Mouse (Mus musculus): Measurements from ENCODE around the gene Sc5d.

Gene Sc5d

GRCm38 (mm10) chr9:42271456-42271855 is 7.4 kb upstream of the Sc5d start:
- POLR2A ChIA-PET: interaction anchor here in 2 of 4 experiments (0.6 to 2.1 kb wide), 4 partner anchors 8 to 75 kb away, joined by 3 to 9 read pairs (median 4); partner anchors contain the start of gene Sc5d (in 1 of the 2)
- CTCF ChIA-PET: interaction anchor here in 1 of 4 experiments (1.2 kb wide), 1 partner anchor 297 kb away, joined by 3 read pairs; no protein-coding TSS in a partner anchor

DNA sequence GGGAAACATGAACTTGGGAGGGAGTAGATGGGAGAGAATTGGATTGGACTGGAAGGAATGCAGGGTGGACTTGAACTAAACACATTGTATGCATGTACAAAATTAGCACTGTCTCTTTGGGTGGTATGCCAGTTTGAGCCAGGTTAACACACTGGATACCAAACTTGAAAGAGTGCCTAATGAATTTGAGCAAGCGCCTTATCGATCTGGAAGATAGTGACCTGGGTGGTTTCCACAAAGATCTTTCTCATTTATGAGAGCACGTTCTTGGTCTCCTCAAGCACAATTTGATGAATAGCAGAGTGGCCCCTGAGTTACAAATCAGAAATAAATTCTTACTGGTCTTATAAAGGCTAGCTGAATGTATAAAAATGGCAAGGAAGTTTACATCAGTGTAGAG is 6.6 kb upstream of the Sc5d start:
- CTCF ChIA-PET: no interaction called here
- POLR2A ChIA-PET: no interaction called here

- ChIA-PET POLR2A (interaction anchor here in 1 of 4 experiments (0.6 kb wide), 1 partner anchor 442 kb away, joined by 3 read pairs; no protein-coding TSS in a partner anchor), CTCF (no interaction called here)
These were observed 6.0 kb upstream of the Sc5d start for GRCm38 (mm10) chr9:42270081-42270480.

DNA sequence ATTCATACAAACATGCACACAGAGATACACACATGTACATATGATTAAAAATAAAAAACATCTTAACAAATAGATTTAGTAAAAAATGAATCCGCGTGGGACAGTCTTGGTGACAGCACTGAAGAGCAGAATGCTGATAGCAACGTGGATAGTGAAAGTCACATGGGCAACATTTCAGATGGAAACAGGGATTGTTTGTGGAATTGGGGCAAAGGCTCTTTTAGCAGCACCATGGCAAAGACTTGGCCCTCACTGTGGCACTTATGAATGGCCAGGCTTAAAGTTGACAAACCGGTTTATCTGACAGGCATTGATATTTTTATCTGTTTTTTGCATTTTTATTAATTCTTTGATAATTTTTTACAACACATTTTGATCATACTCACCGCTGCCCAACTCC is 4.3 kb upstream of the Sc5d start:
- CTCF ChIA-PET: no interaction called here
- POLR2A ChIA-PET: no interaction called here

DNA sequence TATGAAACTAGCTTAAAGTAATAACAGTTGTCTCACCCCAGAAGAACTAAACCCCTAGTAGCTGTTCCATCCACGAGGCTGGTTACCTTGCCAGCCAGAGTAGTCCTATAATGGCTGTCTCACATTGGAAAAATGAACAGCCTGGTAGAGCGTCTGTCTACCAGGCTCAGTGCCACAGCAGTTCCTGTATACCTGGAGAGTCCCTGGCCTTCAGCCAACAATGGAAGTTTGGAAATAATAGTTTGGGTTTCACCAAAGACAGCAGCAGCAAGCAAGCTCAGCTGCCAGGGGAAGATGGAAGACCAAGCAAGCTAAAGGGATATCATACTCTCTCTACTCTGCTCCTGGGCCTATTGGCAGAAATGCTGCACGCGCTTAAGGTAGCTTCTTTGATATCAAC is 1.3 kb upstream of the Sc5d start:
- ChIA-PET POLR2A (interaction anchor here in 3 of 4 experiments (0.5 to 1.7 kb wide), 10 partner anchors 16 to 1016 kb away, joined by 3 to 10 read pairs (median 4); partner anchors contain the start of gene Sorl1 (in 1 of the 3)), CTCF (interaction anchor here in 1 of 4 experiments (2.0 kb wide), 1 partner anchor 10 kb away, joined by 6 read pairs; no protein-coding TSS in a partner anchor)

- CTCF ChIA-PET: interaction anchor here in 2 of 4 experiments (0.6 to 2.0 kb wide), 9 partner anchors 12 to 681 kb away, joined by 3 to 6 read pairs (median 3); no protein-coding TSS in a partner anchor
- POLR2A ChIA-PET: interaction anchor here in 3 of 4 experiments (0.5 to 1.8 kb wide), 43 partner anchors 9 to 1904 kb away, joined by 3 to 9 read pairs (median 4); partner anchors contain the start of gene Sorl1 (in 2 of the 3)
These were observed 346 bp downstream of the Sc5d start for GRCm38 (mm10) chr9:42263709-42264111.

GRCm38 (mm10) chr9:42260481-42260880 is 3.6 kb downstream of the Sc5d start:
- ChIA-PET CTCF (no interaction called here), POLR2A (interaction anchor here in 1 of 4 experiments (0.6 kb wide), 1 partner anchor 13 kb away, joined by 5 read pairs; no protein-coding TSS in a partner anchor)

DNA sequence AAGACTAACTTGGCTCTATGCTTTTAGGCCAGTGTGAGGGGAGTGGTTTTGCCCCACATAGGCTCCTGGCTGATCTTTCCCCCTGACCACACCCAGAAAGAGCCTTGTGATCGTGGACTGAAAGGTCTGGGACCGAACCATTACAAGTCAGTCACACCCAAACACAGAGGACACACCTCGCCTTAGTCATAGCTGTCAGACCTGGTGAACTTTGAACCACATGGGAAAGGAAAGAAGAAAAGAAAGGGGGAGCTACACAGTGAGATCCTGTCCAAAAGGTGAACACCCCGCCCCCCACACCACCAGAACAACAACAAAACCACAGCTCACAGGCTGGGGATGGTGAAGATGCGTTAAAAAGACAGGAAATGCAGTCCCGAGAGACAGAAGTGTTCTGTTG is 14.9 kb downstream of the Sc5d start:
- CTCF ChIA-PET: interaction anchor here in 2 of 4 experiments (0.5 to 0.7 kb wide), 3 partner anchors 47 to 256 kb away, joined by 3 to 15 read pairs (median 4); no protein-coding TSS in a partner anchor

DNA sequence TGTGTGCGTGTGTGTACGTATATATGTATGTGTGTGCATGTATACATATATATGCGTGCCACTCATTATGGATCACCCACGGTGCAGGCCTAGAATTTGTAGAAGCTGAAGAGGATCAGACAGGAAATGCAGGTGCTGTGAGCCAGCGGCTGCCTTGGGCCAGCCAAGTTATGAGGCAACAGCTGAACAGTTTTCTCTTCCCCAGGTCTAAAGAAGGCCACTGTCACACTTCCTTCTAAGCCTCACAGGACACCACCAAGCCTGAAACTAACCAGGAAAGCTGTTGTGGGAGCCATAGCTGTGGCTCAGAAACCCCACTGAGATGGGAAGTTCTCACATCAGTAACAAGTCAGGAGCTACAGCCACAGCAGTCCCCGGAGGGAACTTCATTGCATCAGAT is 17.4 kb downstream of the Sc5d start:
- POLR2A ChIA-PET: interaction anchor here in 1 of 4 experiments (1.5 kb wide), 1 partner anchor 9 kb away, joined by 4 read pairs; no protein-coding TSS in a partner anchor
- CTCF ChIA-PET: interaction anchor here in 1 of 4 experiments (0.5 kb wide), 1 partner anchor 67 kb away, joined by 3 read pairs; no protein-coding TSS in a partner anchor

More for the DNA sequence above, 14.9 kb downstream of the Sc5d start:
- POLR2A ChIA-PET: interaction anchor here in 2 of 4 experiments (0.6 to 1.4 kb wide), 4 partner anchors 15 to 255 kb away, joined by 3 to 4 read pairs (median 4); partner anchors contain the start of gene Sc5d (in 2 of the 2)

- CTCF ChIA-PET: no interaction called here
- POLR2A ChIA-PET: interaction anchor here in 1 of 4 experiments (1.3 kb wide), 1 partner anchor 248 kb away, joined by 3 read pairs; no protein-coding TSS in a partner anchor
These were observed 19.9 kb downstream of the Sc5d start for GRCm38 (mm10) chr9:42244173-42244572.

GRCm38 (mm10) chr9:42241021-42241420 is 23.0 kb downstream of the Sc5d start:
- CTCF ChIA-PET: interaction anchor here in 3 of 4 experiments (0.5 to 1.3 kb wide), 10 partner anchors 11 to 704 kb away, joined by 3 to 4 read pairs (median 3); partner anchors contain the start of gene Grik4 (in 1 of the 3)

DNA sequence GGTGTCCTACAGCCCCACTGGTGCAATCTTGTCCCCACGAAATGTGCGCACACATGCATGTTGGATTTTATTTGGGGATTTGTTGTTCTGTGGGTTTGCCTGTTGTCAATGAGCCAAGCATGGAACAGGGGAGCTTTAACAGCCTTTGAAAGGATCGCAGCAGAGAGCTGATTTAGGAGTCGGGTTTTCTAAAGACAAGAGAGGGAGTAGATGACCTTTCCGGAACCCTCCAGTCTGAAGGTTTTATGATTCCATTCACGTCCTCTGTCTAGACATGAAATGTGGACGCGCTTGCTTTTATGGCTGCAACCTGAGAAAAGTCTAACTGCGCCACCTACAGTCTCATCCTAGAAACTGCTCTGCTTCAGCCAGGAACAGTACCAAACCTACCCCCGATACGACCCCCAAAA is 23.5 kb downstream of the Sc5d start:
- CTCF ChIA-PET: interaction anchor here (0.6 to 1.3 kb wide), 17 partner anchors 10 to 709 kb away, joined by 3 to 4 read pairs (median 3); partner anchors contain the start of gene Grik4 (in 1 of the 4)
- POLR2A ChIA-PET: interaction anchor here in 2 of 4 experiments (1.0 to 1.7 kb wide), 2 partner anchors 11 to 238 kb away, joined by 3 to 5 read pairs; no protein-coding TSS in a partner anchor

More at GRCm38 (mm10) chr9:42241021-42241420, 23.0 kb downstream of the Sc5d start:
- POLR2A ChIA-PET: interaction anchor here in 1 of 4 experiments (1.0 kb wide), 1 partner anchor 11 kb away, joined by 3 read pairs; no protein-coding TSS in a partner anchor

GRCm38 (mm10) chr9:42238827-42239226 is 25.2 kb downstream of the Sc5d start:
- ChIA-PET POLR2A (no interaction called here), CTCF (no interaction called here)

DNA sequence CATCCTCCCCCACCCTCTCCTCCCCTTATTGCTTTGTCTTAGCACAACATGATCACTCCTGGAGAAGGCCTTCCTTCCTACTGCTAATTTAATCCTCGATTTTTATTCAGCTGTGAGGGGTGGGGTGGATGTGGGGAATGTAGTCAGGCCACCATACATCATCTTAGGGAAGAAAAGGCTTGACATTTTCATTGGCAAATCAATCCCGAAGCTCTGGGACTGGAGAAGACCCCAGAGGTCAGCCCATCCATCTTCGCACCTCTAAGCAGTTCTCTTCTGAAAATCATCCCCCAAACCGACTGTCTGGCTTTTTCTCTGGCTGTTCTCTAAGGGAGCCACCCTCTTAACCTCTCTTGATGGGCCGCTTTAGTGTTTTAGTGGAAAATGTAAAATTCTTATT is 32.9 kb downstream of the Sc5d start:
- ChIA-PET POLR2A (no interaction called here), CTCF (interaction anchor here in 2 of 4 experiments (0.7 to 1.4 kb wide), 2 partner anchors 9 to 105 kb away, joined by 3 to 4 read pairs; no protein-coding TSS in a partner anchor)

DNA sequence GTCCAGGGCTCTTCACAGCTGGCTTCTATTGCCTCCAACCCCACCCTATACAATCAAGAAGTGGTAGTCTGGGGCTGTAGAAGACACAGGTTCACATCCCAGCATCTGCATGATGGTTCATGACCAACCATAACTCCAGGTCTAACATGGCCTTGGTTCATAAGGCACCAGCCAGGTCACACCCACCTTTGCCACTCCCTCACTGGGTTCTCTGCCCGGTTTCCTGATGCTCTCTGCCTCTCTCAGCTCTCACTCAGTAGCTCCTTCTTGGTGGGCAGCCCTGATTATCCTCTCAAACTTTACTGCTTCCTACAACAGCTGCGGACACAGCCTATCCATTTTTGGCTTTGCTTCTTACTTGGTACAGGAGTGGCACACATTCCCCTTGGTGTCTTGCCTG is 33.7 kb downstream of the Sc5d start:
- CTCF ChIA-PET: interaction anchor here in 1 of 4 experiments (1.4 kb wide), 1 partner anchor 10 kb away, joined by 3 read pairs; no protein-coding TSS in a partner anchor

DNA sequence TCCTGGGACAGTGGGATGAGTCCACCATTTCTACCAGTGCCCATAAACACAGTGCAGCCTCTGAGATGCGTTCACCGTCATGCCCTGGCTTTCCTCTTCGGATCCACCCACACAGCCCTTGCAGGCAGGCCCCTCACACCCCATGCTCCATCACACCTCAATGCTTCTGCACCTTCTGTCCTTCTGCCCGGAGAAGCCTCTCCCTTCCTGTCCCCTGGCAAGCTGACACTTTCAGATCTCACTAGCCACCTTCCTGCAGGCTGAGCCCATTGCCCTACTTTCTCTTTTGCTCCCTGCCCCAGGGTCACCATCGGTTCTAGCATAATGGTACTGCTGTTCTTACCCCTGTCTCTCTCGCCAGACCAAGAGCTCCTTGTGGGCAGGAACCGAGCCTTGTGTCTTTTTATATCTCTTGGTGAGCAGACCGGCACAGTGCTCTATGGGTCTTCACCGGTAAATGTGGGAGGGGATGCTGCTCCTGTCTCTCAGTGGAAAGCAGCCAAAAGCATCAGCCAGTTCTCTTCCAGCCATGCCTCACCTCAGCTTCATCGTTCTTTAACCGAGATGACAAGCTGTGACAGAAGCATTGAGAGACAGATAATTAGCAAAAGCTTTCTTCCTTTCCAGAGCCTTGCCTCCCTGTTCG is 34.5 kb downstream of the Sc5d start:
- CTCF ChIA-PET: interaction anchor here in 1 of 4 experiments (0.5 kb wide), 1 partner anchor 11 kb away, joined by 3 read pairs; no protein-coding TSS in a partner anchor

More for the DNA sequence above, 33.7 kb downstream of the Sc5d start:
- POLR2A ChIA-PET: interaction anchor here in 2 of 4 experiments (0.6 to 1.4 kb wide), 3 partner anchors 10 to 343 kb away, joined by 3 to 5 read pairs (median 3); no protein-coding TSS in a partner anchor

DNA sequence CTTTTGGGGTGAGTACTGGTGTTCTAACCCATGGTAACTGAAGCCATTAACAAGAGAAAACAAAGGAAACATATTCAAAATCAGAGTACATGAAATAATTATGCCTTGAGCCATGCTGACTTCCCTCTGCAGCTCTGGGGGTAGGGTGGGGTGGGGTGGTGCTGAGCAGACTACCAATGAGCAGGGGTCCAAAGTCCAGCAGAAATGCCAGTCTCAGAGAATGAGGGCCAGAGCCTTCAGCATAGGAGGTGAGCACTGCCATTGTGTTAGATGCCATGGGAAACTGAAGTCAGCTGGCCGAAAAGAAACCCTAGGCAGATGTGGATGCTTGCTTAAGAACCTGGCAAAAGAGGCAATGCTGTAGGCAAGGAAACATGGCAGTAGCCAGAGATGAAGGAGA is 36.3 kb downstream of the Sc5d start:
- CTCF ChIA-PET: no interaction called here
- POLR2A ChIA-PET: interaction anchor here in 2 of 4 experiments (0.9 to 1.1 kb wide), 2 partner anchors 8 to 20 kb away, joined by 3 read pairs; no protein-coding TSS in a partner anchor

More for the DNA sequence above, 34.5 kb downstream of the Sc5d start:
- POLR2A ChIA-PET: interaction anchor here in 2 of 4 experiments (0.6 to 1.4 kb wide), 3 partner anchors 11 to 342 kb away, joined by 3 to 5 read pairs (median 3); no protein-coding TSS in a partner anchor

- CTCF ChIA-PET: interaction anchor here in 3 of 4 experiments (0.6 to 1.6 kb wide), 6 partner anchors 11 to 509 kb away, joined by 3 to 11 read pairs (median 6); no protein-coding TSS in a partner anchor
These were observed 44.9 kb downstream of the Sc5d start for GRCm38 (mm10) chr9:42219001-42219660.

More at GRCm38 (mm10) chr9:42219001-42219660, 44.9 kb downstream of the Sc5d start:
- POLR2A ChIA-PET: interaction anchor here in 2 of 4 experiments (0.6 to 2.1 kb wide), 10 partner anchors 9 to 295 kb away, joined by 3 to 7 read pairs (median 3); partner anchors contain the start of gene Sc5d (in 1 of the 2)

Data from embryonic stem cell, embryonic (primary cell).